Mouse (Mus musculus): ENCODE results near the gene Sh3bgrl2. TPM values are rescaled to one million over a fixed set of nuclear protein-coding genes. Genes with fewer than 3 reads are reported as not detected.

The Sh3bgrl2 gene
- polyA plus RNA-seq, 1 experiment = 6.2 TPM

DNA sequence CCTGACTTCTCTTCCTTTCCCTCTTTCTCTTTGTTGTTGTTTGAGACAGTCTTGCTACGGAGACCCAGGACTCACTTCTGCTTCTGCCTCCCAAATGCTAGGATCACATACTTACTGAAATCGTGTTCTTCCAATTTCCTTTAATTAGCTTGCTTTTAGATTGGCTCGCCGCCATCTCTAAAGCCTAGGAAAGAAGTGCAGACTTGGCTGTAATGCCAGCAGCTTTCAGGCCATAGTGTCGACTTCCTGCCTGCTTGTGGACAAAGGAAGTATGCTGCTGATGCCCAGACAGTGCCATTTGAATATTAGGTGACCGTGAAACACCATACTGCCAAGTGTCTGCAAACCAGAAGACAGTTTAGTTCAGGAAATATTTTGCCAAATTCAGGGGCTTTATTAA lies 51.4 kb downstream of the Sh3bgrl2 start:
- WGBS = 71% methylated on average over 6 of the region's 6 CpGs
- TF ChIP-seq POLR2A (IDR thresholded peaks at IDR 0.05; ENCODE audit: low read depth, low read length) (no peak), CTCF (IDR thresholded peaks at IDR 0.05; ENCODE audit: extremely low read depth, insufficient read length, insufficient replicate concordance, low read depth, low read length) (no peak)
- Histone ChIP-seq H3K4me3 (ENCODE audit: low read depth, low read length) (no peak overlapping the region), H3K27ac (ENCODE audit: insufficient read depth, low read depth, low read length) (no peak overlapping the region), H3K36me3 (ENCODE audit: control insufficient read depth, insufficient read depth, low read length) (peaks cover 12% of the 10 kb centered on the region), H3K27me3 (ENCODE audit: control insufficient read depth, insufficient read depth, low read length) (no peaks in the 10 kb centered on the region), H3K4me1 (ENCODE audit: control insufficient read depth, insufficient read depth, insufficient read length, low read length) (no peaks in the 10 kb centered on the region)

DNA sequence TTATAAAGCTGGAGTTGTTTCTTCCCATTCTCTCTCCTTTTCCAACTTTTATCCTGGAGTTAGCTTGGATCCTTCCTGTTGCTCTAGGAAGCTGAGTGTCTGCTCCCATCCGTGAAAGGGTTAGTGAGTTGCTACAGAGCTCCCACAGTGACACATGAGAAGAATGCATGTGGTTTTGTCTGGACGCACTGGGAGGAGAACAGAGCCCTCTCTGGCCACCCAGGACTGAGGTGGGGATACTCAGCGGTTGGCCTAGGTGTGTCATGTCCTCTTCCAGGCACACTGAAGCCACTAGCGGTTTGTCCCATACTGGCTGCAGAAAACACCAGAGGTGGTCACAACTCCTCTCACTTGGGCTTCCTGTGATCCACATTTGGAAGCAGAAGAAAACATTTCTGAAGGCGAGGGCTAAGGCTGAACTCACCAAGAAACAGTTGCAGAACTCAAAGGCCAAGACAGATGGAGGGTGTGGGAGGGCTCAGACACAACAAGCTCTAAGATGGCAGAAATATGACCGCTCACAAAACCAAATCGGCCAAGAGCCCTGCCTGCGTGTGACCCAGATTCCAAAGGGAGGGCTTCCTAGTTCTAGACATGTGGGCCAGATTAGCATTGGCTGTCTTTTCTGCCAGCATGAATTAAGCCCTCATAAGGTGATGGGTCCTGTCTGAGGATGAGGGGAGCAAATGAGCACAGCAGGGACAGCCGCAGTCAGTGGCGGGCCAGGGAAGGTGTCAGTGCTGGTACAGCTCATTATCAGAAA lies 52.3 kb downstream of the Sh3bgrl2 start:
- no peak overlapping the region for H3K4me3 ChIP-seq (ENCODE audit: low read depth, low read length)
- TF ChIP-seq POLR2A (IDR thresholded peaks at IDR 0.05; ENCODE audit: low read depth, low read length) (no peak), CTCF (IDR thresholded peaks at IDR 0.05; ENCODE audit: extremely low read depth, insufficient read length, insufficient replicate concordance, low read depth, low read length) (no peak)
- no peaks in the 10 kb centered on the region for H3K4me1 ChIP-seq (ENCODE audit: control insufficient read depth, insufficient read depth, insufficient read length, low read length)
- H3K36me3 ChIP-seq (ENCODE audit: control insufficient read depth, insufficient read depth, low read length) = peaks cover 10% of the 10 kb centered on the region
- H3K27me3 ChIP-seq (ENCODE audit: control insufficient read depth, insufficient read depth, low read length) = no peaks in the 10 kb centered on the region
- 89% methylated on average over 10 of the region's 10 CpGs for WGBS
- no peak overlapping the region for H3K27ac ChIP-seq (ENCODE audit: insufficient read depth, low read depth, low read length)

DNA sequence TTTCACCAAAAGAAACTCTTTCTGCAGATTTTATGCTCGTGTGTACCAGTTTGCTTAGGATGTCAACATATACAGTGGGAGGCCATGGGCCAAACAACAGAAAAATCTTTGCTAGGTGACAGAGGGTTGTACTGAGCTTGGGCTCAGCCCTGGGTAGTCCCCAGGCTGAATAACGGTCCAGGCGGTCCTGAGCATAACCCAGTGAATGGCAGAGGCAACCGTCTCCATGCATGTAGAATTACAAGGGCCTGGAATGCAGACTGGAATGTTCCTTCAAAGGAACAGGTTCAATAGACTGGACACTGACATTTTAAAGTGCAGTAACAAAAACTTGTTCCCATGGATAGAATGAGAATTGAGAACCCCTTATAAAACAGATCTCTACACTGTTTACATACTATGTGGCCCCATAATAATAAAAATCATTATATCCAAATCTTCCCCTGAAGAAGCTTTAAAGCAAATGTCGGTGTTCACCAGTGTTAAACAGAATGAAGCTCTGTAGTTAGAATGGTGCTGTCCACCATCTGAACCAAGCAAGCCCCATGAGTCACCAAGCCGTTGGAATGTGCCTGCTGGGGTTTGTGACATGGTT lies 54.1 kb downstream of the Sh3bgrl2 start:
- Histone ChIP-seq H3K4me3 (ENCODE audit: low read depth, low read length) (no peak overlapping the region), H3K36me3 (ENCODE audit: control insufficient read depth, insufficient read depth, low read length) (peaks cover 6% of the 10 kb centered on the region), H3K4me1 (ENCODE audit: control insufficient read depth, insufficient read depth, insufficient read length, low read length) (no peaks in the 10 kb centered on the region), H3K27ac (ENCODE audit: insufficient read depth, low read depth, low read length) (no peak overlapping the region), H3K27me3 (ENCODE audit: control insufficient read depth, insufficient read depth, low read length) (no peaks in the 10 kb centered on the region)
- WGBS = 79% methylated on average over 6 of the region's 6 CpGs
- TF ChIP-seq CTCF (IDR thresholded peaks at IDR 0.05; ENCODE audit: extremely low read depth, insufficient read length, insufficient replicate concordance, low read depth, low read length) = no peak
- no peak for TF ChIP-seq POLR2A (IDR thresholded peaks at IDR 0.05; ENCODE audit: low read depth, low read length)

GRCm38 (mm10) chr9:83603159-83603558 lies 55.0 kb downstream of the Sh3bgrl2 start:
- peaks cover 4% of the 10 kb centered on the region for H3K36me3 ChIP-seq (ENCODE audit: control insufficient read depth, insufficient read depth, low read length)
- WGBS = 81% methylated on average over 2 of the region's 2 CpGs

GRCm38 (mm10) chr9:83605886-83606640 lies 57.9 kb downstream of the Sh3bgrl2 start:
- TF ChIP-seq POLR2A (IDR thresholded peaks at IDR 0.05; ENCODE audit: low read depth, low read length) (no peak), CTCF (IDR thresholded peaks at IDR 0.05; ENCODE audit: extremely low read depth, insufficient read length, insufficient replicate concordance, low read depth, low read length) (no peak)
- no peak overlapping the region for H3K27ac ChIP-seq (ENCODE audit: insufficient read depth, low read depth, low read length)
- no peak overlapping the region for H3K4me3 ChIP-seq (ENCODE audit: low read depth, low read length)
- H3K4me1 ChIP-seq (ENCODE audit: control insufficient read depth, insufficient read depth, insufficient read length, low read length) = no peaks in the 10 kb centered on the region
- H3K36me3 ChIP-seq (ENCODE audit: control insufficient read depth, insufficient read depth, low read length) = no peaks in the 10 kb centered on the region
- 75% methylated on average over 8 of the region's 8 CpGs for WGBS
- H3K27me3 ChIP-seq (ENCODE audit: control insufficient read depth, insufficient read depth, low read length) = no peaks in the 10 kb centered on the region

More at GRCm38 (mm10) chr9:83603159-83603558, 55.0 kb downstream of the Sh3bgrl2 start:
- H3K4me3 ChIP-seq (ENCODE audit: low read depth, low read length) = no peak overlapping the region
- no peaks in the 10 kb centered on the region for H3K4me1 ChIP-seq (ENCODE audit: control insufficient read depth, insufficient read depth, insufficient read length, low read length)
- no peaks in the 10 kb centered on the region for H3K27me3 ChIP-seq (ENCODE audit: control insufficient read depth, insufficient read depth, low read length)
- H3K27ac ChIP-seq (ENCODE audit: insufficient read depth, low read depth, low read length) = no peak overlapping the region
- no peak for TF ChIP-seq POLR2A (IDR thresholded peaks at IDR 0.05; ENCODE audit: low read depth, low read length)
- no peak for TF ChIP-seq CTCF (IDR thresholded peaks at IDR 0.05; ENCODE audit: extremely low read depth, insufficient read length, insufficient replicate concordance, low read depth, low read length)

DNA sequence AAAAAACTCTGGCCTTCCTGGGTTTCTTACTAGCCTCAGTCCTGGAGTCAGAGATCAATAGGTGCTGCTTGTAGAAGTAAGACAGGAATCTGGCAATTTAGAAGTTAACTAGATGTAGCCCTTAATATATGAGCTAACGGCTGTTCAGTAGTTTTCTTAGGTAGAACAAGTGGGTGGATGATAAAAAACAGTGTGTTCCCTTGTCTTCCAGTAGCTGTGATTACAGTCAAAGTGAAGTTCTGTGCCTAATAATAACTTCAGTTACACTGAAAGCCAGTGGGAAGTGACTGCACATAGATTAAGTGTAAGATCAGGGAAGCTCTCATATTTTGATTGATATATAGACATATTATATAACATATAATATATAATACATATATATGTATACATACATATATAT lies 60.0 kb downstream of the Sh3bgrl2 start:
- H3K36me3 ChIP-seq (ENCODE audit: control insufficient read depth, insufficient read depth, low read length) = no peaks in the 10 kb centered on the region
- no peak overlapping the region for H3K4me3 ChIP-seq (ENCODE audit: low read depth, low read length)
- TF ChIP-seq CTCF (IDR thresholded peaks at IDR 0.05; ENCODE audit: extremely low read depth, insufficient read length, insufficient replicate concordance, low read depth, low read length) (no peak), POLR2A (IDR thresholded peaks at IDR 0.05; ENCODE audit: low read depth, low read length) (no peak)
- 83% methylated on average over 1 of the region's 1 CpGs for WGBS
- no peak overlapping the region for H3K27ac ChIP-seq (ENCODE audit: insufficient read depth, low read depth, low read length)
- no peaks in the 10 kb centered on the region for H3K4me1 ChIP-seq (ENCODE audit: control insufficient read depth, insufficient read depth, insufficient read length, low read length)
- no peaks in the 10 kb centered on the region for H3K27me3 ChIP-seq (ENCODE audit: control insufficient read depth, insufficient read depth, low read length)
